Mouse (Mus musculus): Measurements from ENCODE around the gene Arhgap10.

Arhgap10 gene

DNA sequence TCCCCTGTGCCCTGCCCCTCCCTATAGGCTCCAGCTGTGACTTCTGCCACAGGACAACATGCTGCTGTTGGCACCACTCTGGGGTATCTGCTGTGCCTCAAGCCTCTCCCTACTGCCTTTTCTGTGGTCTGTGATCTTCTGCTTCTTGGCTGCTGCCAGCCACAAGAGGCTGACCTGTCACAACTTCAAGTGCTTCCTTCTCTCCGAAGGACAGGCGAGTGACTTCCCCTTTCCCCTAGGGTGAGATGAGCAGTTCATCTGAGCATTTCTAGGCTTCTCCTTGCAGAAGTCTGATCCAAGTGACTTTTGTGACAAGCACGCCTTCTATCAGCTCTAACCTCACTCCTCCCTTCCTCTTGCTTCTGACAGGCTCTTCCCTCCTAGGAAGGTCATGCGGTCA lies 34.1 kb downstream of the Arhgap10 start:
- no peak for DNase-seq

DNA sequence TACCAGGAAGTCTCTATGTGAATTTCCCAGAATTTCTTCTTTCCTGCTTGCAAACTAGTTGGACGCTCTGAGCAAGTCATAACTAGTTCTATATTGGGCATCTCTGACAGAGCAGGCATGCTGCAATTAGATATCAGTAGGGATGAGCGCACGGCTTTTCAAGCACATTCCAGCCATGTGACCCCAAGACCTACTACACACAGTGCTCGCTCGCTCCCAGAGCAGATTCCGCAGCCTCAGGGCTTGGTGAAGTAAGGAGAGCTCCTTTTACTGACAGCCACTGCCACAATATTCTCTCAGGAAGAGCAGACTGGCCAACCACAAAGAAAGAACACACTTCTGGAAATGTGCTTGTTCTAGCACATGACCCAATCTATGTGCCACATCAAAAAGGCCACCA lies 36.0 kb downstream of the Arhgap10 start:
- no peak for DNase-seq

GRCm38 (mm10) chr8:77479995-77480394 lies 37.8 kb downstream of the Arhgap10 start:
- no peak for DNase-seq

GRCm38 (mm10) chr8:77478913-77479273 lies 38.9 kb downstream of the Arhgap10 start:
- no peak for DNase-seq

DNA sequence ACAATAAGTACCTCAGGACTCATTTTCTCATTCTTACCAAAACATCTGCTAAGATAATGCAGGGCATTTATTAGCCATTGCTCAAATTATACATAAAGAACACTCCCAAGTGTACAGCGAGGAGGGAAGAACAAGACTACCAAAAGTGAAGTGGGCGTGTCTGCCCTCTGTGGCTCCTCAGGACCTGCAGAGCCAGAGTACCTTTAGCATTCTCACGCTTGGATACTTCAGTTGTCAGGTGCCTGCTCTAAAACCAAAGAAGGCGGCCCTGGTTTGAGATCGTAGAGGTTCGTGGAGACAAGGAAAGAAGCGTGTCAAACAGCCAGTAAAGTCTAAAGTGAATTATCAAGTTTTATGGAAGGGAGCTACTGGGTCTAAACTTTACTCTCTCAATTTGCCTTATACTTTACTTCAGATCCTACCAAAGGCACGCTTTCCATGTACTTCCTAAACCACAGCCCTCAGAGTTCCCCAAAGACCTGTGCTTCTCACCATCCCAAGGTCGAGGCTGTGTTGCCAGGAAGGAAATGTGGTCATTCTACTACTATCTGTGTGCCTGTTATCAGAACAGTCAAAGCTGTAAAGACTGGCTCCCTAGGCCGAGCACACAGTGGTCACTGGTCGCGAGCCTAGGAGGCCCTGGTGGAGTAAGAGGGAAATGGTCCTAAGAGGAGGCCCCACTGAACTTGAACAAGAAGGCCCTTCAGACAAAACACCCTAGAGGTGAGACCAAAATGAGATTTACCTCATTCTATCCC lies 39.4 kb downstream of the Arhgap10 start:
- DNase-seq: no peak

GRCm38 (mm10) chr8:77477684-77478083 lies 40.1 kb downstream of the Arhgap10 start:
- DNase-seq: no peak

- no peak for DNase-seq
Observed at GRCm38 (mm10) chr8:77474614-77475013, 43.1 kb downstream of the Arhgap10 start.

GRCm38 (mm10) chr8:77473773-77474172 lies 44.0 kb downstream of the Arhgap10 start:
- DNase-seq: no peak

DNA sequence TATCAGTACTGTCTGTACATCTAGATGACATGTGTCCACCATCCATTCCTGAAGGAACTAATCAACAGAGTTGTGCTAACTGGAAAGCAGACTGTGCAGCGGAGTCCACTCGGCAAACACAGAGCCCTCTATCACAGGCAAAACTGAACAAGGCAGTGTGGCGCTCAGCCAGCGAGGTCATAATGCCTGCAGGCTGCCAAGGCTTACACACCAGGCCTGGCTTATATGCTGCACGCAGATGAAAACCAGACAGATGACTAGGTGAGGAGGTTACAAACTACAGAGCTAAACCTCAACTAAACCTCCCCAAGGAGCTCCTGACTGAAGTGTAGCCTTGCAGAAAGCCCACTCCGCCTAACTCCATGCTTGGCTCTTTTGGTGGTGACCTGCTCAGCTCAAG lies 44.4 kb downstream of the Arhgap10 start:
- no peak for DNase-seq

GRCm38 (mm10) chr8:77461392-77461791 lies 56.4 kb downstream of the Arhgap10 start:
- no peak for DNase-seq

DNA sequence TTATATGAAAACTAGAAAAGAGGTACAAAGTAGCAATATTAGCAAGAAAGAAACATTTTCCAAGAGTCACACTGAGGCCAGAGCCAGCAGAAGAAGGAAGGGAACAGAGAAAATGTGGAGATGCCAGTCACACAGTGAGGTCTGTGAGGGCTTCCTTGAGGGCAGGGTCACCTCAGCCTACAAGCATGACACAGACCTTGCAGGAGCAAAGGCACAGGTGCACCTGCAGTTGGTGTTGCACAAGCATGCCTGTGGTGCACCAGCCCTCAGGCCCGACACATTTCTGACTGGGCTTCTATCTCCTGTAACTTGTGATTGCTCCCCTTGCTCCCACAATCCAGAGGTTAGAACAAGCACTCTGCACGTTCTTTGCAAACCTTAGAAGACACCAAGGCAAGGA lies 57.4 kb downstream of the Arhgap10 start:
- DNase-seq: no peak

DNA sequence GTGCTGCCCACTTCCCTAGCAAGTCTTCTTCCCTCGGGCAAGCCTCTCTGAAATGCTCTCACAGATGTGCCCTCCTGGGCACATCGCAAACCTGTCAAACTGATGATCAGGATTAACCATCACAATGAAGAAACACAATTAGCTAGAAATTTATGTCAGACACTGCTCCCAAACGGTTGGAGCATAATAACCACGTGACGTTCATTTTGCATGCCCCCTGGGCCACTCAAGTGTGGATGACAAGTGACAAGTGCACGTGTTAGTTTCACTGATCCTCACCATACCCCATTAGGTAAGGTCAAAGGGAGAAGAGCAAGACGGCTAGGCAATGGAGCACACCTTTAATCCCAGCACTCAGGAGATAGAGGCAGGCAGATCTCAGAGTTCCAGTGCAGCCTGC lies 58.1 kb downstream of the Arhgap10 start:
- DNase-seq: no peak

GRCm38 (mm10) chr8:77458575-77458974 lies 59.2 kb downstream of the Arhgap10 start:
- no peak for DNase-seq

GRCm38 (mm10) chr8:77456263-77456662 lies 61.5 kb downstream of the Arhgap10 start:
- DNase-seq: no peak

- no peak for DNase-seq
Observed at GRCm38 (mm10) chr8:77453836-77454235, 63.9 kb downstream of the Arhgap10 start.

DNA sequence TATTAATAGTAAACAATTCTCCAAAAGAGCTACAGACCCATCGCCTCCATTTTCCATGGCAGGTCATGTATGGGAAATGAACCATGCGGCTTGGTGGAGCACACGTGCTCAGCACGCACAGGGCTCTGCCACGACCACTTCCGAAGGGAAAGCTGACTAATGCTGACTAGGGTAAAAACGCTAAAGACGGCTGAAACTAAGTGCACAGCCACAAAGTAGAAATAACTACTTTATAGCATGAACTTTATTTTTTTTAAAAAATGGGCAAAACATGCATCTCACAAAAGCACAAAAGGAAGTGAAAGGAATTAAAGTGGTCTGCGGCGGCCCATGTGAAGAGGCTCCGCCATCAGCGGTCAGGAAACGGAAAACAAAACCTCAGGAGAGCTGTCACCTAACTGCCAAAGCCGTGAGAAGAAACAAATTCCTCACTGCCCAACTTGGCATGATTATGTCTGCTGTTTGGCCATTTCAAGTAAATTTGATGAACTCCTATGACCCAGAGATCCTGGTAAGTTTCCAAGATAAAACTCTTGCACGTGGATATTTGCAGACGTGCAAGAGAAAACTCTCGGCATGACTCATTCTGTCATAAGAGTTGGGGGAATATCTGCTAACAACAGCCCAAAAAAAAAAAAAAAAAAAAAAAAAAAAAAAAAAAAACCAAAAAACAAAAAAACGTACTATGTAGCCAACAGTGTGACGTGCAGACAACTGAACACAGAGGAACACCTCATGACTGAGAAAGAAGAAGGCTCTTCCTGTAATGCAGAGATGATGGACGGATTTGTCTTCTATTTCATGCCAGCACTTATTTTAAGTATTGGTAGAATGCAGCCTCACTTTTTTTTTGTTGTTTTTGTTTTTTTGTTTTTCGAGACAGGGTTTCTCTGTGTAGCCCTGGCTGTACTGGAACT lies 66.0 kb downstream of the Arhgap10 start:
- no peak for DNase-seq

DNA sequence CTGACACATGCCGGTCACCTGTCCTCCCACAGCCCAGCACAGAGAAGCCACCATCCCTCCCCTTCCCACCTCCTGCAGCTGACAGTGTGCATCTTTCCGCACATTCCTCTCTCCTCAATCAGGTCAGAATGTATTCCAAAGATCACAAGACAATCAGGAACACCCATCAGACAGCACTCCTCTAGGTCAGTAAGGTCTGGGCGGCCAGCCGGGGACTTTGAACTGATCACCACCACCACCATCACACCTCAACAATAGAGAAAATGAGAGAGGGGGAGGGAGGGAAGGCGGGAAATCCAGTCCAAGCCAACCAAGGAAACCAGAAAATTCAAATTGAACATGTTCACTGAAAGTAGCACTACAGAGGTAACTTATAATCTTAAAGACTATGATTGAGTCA lies 66.7 kb downstream of the Arhgap10 start:
- no peak for DNase-seq

- DNase-seq: no peak
Observed at GRCm38 (mm10) chr8:77446294-77446693, 71.5 kb downstream of the Arhgap10 start.

DNA sequence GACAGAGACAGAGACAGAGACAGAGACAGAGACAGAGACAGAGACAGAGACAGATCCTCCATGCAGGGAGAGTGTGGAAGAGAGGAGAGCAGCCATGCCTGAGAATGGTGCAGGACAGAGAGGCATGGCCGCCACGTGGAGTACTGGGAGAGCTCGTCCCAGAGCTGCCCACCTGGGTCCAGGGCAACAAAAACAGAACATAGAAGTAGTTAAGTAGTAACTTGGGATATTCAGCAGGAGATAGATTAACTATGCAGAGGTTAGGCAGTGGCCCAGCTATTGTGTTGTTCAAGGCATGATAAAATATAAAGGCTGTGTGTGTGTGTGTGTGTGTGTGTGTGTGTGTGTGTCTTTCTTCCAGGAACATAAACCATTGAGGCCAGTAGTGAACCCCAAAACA lies 72.1 kb downstream of the Arhgap10 start:
- no peak for DNase-seq

- no peak for DNase-seq
Observed at GRCm38 (mm10) chr8:77444166-77444870, 73.4 kb downstream of the Arhgap10 start.

DNA sequence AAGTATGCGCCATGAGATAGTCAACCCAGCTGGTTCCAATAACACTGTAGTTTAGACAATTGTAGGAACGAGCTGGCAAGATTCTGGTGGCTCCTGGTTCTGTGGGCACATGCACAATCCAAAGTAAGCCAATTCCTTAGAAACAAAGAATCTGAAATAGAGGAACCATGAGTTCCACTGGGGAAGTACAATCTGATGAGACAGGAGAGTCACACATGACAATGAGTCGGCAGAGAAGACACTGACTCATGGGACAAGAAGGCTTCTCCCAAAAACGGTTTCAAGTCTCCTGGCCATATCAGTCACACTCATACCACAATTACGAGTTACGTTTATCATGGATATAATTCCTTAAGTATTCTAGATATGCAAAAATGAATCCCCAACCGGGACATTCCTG lies 75.3 kb downstream of the Arhgap10 start:
- DNase-seq: no peak

DNA sequence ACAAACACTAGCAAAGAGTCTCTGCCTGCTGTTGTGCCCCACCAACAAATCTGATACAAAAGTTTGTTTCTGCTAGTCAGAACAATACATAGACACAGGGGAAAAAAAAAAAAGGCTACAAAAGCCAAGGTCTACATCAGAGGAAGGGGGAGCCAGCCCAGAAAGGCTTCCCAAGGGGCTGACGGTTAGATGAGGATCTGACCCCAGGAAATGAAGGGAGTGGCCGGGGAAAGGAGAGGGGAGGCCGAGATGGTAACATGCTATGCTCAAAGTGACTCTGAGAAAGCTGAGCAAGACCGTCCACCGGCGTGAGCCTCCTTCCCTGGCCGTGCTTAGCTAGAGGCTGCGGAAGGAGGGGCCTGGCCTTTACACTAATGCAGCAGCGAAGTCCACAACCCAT lies 76.8 kb downstream of the Arhgap10 start:
- no peak for DNase-seq

GRCm38 (mm10) chr8:77440324-77440880 lies 77.4 kb downstream of the Arhgap10 start:
- DNase-seq: no peak
